Mouse (Mus musculus) T-helper 1 cell (primary cell): ENCODE data around the gene Myoz1.
"Not testable (repeated sequence)": the region's sequence is repeated elsewhere in the genome, so short reads cannot be mapped to it uniquely, and the experiment has no call there.

ENCODE experiments used
- in situ Hi-C: fragments of 300-600 bp; cut with MboI, MseI; formaldehyde crosslinking; loops from one replicate; pipeline ENCODE4 v1.15.1; 2025; ENCODE audit warnings: high pct_unique_total_duplicates

Gene Myoz1

GRCm38 (mm10) chr14:20639918-20640619, 16.3 kb downstream of the Myoz1 start:
- in situ Hi-C loops: no loop called here

- in situ Hi-C loops: no loop called here
These were observed 17.6 kb downstream of the Myoz1 start for GRCm38 (mm10) chr14:20638702-20639101.

DNA sequence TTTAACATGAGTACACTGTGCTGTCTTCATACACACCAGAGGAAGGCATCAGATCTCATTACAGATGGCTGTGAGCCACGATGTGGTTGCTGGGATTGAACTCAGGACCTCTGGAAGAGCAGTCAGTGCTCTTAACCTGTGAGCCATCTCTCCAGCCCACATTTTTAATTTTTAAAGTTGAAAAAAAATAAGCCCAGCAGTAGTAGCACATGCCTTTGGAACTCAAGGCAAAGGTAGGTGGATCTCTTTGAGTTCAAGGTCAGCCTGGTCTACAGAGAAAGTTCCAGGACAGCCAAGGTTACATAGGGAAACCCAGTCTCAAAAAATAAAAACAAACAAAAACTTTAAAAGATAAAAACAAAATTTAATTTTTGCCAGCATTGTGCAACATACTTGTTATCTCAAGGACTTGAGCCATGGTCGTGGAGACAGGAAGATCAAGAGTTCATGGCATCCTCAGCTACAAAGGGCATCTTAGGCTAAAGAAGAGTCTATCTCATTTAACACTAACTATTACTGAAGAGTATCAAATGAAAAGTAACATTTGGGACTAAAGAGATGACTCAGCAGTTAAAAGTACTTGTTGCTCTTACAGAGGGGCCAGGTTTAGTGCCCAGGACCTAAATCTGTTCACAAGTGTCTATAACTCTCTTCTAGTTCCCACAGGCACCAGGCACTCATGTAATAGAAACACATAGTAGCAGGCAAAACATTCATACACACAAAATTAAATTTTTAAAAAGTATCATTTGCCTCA, 18.3 kb downstream of the Myoz1 start:
- in situ Hi-C loops: no loop called here

DNA sequence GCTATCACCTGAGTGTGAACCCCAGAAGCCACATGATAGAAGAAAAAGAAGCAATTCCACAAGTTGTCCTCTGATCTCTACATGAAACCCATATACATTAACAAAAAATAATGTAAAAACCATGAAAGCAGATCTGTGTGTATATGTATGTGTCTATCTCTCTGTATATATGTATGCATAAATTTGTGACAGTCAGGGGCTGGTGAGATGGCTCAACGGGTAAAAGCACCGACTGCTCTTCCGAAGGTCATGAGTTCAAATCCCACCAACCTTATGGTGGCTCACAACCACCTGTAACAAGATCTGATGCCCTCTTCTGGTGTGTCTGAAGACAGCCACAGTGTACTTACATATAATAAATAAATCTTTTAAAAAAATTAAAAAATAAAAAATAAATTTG, 19.4 kb downstream of the Myoz1 start:
- in situ Hi-C loops: not testable (repeated sequence)

DNA sequence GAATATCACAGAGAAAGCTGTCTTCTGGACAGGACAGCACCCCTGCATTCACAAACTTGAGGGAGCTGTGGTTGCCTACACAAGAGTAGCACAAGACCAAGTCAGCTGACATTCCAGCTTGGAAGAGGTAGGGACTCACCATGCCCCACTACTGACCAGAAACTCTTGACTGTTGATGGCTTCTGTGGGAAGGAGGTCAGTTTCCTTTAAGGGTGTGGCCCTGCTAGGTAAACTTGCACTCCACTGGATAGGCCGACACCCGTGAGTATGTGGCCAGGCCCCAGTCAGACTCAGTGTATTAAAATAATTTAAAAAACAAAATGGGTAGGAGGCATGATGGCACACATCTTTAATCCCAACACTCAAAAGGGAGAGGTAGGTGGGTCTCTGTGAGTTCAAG, 20.8 kb downstream of the Myoz1 start:
- in situ Hi-C loops: no loop called here

- in situ Hi-C loops: no loop called here
These were observed 25.1 kb downstream of the Myoz1 start for GRCm38 (mm10) chr14:20631253-20631652.

DNA sequence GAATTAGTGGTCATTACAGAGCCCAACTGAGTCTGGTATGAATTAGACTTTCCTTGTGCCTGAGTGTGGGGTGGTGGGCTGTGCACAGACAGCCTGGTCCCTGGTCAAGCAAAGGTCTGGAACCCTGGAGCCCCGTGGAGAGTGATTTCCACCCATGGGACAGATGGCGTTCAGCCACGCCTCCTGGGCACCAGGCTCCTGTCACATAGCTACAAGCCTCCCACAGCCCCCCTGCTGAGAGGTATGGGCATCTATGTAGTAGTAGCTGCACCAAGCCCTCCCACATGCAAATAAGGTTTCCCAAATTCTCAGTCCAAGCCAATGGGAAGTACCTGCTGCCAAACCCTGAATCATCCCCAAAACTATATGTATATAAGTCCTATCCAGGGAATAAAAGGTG, 29.4 kb downstream of the Myoz1 start:
- in situ Hi-C loops: no loop called here

- in situ Hi-C loops: no loop called here
These were observed 29.9 kb downstream of the Myoz1 start for GRCm38 (mm10) chr14:20626447-20626846.

DNA sequence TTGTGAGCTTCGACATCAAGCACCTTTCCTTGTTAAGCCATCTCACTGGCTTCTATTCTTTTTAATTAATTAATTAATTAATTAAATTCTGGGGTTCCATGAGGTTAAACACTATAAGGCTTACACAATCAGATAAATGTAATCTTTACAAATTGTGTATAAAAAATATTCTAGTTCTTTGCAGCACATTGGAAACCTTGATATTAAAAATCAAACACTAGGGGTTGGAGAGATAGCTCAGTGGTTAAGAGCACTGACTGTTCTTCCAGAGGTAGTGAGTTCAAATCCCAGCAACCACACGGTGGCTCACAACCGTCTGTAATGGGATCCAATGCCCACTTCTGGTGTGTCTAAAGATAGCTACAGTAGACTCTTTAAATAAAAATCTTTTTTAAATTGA, 33.4 kb downstream of the Myoz1 start:
- in situ Hi-C loops: no loop called here

DNA sequence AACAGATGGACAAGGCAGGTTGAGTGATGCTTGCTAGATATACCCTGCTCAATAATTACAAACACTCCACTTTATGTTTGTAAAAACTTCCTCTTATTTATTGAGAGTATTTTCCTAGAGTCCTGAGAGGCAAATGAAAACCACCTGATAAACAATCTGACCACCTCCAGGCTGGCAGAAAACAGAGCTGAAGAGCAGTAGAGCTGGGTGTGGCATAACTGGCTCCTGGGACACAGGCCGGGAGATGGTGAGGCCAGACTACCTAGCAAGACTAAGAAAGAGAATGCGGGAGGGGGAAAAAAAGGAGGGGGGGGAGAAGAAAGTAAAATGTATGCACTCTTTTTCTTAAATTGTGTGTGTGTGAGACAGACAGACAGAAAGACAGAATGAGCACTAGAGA, 33.9 kb downstream of the Myoz1 start:
- in situ Hi-C loops: no loop called here

DNA sequence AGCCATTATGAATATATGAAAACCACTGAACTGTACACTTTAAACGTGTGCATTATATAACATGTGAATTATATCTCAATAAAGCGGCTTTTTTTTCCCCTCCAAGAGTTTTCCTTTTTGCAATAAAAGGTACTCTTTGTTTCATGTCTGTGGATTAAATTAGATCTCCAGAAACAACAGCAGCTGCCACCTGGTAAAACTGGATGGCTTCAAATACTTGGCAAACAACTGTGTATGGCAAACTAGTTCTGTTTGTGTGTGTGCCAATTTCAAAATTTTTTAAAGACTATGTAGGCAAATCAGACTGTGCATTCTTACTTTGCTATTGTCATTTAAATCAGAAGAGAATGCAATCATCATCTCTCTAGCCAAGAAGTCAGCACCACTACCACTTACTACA, 34.4 kb downstream of the Myoz1 start:
- in situ Hi-C loops: no loop called here

DNA sequence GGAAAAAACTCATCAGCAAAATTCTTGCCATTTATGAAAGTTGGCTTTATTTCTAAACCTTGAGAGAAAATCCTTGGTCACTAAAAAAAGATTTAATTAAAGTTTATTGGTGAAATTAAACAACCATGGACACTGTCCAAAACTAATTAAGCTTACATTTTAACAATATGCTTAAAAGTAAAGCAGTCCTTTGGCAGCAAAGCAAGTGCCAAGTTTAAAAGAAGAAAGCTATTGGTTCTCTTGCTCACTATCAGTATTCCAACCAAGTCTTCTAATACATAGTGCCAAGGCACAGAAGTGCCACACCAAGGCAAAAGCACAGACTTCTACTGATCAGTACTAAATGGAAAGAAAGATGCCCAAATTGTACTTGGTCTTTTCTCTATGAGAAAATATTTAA, 37.2 kb downstream of the Myoz1 start:
- in situ Hi-C loops: no loop called here

GRCm38 (mm10) chr14:20618211-20618610, 38.1 kb downstream of the Myoz1 start:
- in situ Hi-C loops: no loop called here

GRCm38 (mm10) chr14:20616421-20616820, 39.9 kb downstream of the Myoz1 start:
- in situ Hi-C loops: no loop called here

DNA sequence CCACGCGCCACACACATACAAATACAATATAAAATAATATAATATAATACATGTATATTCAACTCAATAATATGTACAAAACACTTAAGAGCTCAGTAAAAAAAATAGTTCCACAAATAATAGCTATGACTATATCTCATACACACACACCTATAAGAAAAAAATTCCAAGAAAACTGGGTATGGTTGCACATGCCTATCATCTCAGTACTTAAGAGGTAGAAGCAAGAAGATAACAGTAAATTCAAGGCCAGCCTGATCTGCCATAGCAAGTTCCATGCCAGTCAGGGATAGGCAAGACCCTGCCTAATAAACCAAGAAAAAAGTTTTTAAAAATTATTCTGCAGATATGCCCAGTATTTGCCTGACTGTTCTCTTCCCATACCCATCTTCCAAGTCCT, 41.3 kb downstream of the Myoz1 start:
- in situ Hi-C loops: no loop called here

- in situ Hi-C loops: loop anchor here (5.0 kb wide), 1 partner anchor 91 kb away; no protein-coding TSS in a partner anchor
These were observed 43.5 kb downstream of the Myoz1 start for GRCm38 (mm10) chr14:20612820-20613219.

- in situ Hi-C loops: loop anchor here (5.0 kb wide), 1 partner anchor 88 kb away; no protein-coding TSS in a partner anchor
These were observed 46.2 kb downstream of the Myoz1 start for GRCm38 (mm10) chr14:20610146-20610545.

- in situ Hi-C loops: no loop called here
These were observed 46.8 kb downstream of the Myoz1 start for GRCm38 (mm10) chr14:20609519-20609918.

DNA sequence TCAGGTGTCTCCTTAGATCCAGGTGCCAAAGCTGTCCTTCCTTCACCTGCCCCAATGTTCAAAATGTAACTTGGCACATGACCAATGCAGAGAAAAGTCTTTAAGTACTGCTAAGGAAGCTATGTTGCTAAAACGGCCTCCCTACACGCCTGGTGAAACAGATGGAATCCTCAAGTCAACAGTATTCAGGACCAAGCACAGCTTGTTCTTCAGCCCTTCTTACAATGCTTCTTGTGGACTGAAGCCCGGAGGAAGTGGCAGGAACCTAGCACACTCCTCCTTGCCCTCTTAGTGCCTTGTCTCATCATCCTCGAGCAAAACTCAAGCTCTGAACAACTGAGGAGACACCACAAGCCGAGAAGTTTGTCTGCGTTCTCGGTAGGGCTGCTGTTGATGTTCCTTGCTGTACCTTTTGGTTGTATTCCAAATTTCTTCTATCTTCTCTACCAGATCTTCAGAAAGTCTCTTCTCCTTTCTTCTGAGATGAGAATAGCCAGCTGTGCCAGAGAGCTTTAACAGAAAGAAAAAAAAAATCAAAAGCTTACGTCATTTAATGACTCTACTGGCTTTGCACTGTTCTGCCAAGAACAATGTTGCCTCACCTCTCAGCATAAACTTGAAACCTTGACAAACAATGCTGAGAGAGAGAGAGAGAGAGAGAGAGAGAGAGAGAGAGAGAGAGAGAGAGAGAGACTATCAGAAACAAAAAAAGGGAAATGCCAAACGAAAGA, 48.8 kb downstream of the Myoz1 start:
- in situ Hi-C loops: no loop called here

DNA sequence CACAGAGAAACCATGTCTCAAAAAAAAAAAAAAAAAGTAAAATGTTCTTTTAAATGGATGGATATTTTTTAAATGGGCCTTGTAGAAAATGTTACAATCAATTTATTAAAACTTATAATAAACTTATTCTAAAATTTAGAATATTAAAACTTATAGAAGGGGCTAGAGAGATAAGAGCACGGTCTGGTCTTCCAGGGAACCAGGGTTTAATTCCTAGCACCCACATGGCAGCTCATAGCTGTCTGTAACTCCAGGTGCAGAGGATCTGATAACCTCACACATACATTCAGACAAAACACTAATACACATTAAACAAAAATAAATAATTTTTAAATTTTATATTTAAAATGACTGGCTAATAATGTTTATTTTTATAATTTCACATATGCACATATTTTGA, 55.1 kb downstream of the Myoz1 start:
- in situ Hi-C loops: no loop called here

- in situ Hi-C loops: no loop called here
These were observed 56.1 kb downstream of the Myoz1 start for GRCm38 (mm10) chr14:20600203-20600602.

DNA sequence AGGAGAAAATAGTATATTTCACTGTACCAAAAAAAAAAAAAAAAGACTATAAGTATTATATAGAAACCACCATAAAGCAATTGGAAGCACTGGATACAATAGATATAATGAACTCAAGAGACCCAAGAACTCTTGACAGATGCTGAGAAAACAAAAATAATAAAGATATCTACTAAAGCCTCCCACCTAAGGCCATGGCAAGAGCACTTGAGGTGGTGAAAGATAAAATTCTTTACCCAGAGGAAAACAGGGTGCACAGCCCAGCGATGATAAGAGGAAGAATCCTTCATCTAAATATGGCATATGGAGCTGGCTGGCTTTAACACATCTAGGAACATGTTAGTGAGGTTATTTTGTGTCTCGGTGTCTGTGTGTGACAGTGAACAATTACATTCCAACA, 56.8 kb downstream of the Myoz1 start:
- in situ Hi-C loops: no loop called here
